Mouse (Mus musculus) kidney, postnatal 36 days (tissue): ENCODE data around the gene Gm45717.

Source experiments
- DNase-seq, 2 experiments: peaks; one replicate each; pipeline ENCODE4 v3.0.0; 2021 to 2022; ENCODE audit warnings: mixed read lengths in 2 of 2

Gm45717 gene

DNA sequence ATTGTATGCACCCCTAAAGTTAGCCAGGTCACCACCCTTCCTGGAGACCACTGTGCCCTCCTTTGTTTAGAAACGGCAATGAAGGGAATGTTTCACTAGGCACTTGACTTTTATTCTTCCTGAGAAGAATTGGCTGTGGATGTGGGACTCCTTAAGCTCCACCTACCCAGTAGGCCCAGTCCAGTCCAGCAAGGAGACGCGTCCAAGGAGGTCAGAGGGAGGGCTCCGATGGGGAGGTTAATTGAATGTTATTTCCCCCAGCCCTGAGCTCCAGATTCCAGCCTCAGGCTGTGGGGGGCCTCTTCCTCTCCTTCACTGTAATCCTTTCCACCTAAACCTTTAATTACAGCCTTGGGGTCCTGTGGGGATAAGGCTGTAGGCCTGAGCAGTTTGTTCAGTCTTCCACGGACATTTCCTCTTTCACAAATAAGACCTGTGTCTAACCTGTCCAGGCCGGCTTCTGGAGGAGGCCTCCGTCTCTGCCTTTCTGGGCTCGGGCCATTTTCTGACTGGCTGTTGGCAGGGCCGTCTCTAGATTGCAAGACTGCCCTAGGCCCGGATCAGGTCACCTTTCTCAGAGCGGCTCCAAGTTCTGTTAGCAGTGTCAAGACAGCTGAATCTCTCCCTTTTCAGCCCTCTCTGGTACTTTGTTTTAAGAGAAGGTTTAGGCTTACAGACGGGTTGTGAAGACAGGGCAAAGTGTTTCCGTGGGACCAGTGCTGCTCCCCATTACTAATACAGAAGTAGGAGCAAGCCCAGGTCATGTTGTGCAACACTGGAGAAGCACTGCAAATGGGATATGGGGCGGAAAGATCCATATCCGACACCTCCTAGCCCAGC is 53.5 kb downstream of the Gm45717 start:
- DNase-seq, result no peak

DNA sequence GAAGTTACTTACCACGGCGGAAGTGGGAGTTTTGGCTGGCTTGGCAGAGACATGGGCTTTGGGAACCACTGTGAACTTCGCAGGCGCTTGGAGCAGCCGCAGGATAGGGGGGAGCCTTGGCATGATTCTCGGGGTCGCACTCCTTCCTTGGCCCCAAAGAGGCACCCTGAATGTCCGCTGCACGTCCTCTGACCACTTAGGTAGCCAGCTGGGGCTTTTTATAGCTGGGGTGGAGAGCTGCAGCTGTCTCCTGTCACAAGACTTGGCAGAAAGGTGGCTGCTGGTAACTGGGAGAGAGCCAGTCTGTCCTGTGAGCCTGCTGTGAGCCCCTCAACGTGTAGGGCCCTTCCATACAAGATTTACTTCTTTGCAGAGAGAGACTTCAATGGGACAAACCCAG is 55.5 kb downstream of the Gm45717 start, which contains the start of gene Cox8b:
Gene Cox8b (minus strand): TSS at position 227 of the 400 bp plus-strand sequence.
- DNase-seq, result no peak
